ENCODE assay signal across 8 mouse cellular contexts in genomic region chr2:118761906-118762783, GRCm38 (mm10). TPM values are rescaled to one million over a fixed set of nuclear protein-coding genes. Genes with fewer than 3 reads are reported as not detected.
A peak's percentile ranks its signal among the peaks of the same experiment; 100 is the strongest.
DNase-seq lines count a peak whose midpoint lies in the region; ATAC-seq and TF ChIP-seq lines count a peak whose summit lies in the region.

Gene Ccdc9b, minus strand, starts transcription at chr2:118762661.

- H3K27me3 ChIP-seq in embryonic facial prominence, embryonic 11.5 days (ENCODE audit: control insufficient read depth, insufficient read depth, low read length), result 0 out of 2 replicates have a peak, but pooled peaks cover 4% of the 10 kb centered on the region
- H3K27me3 ChIP-seq in intestine, postnatal 0 days (replicated peaks; ENCODE audit: control insufficient read depth, insufficient read depth, low read length), result no peaks in the 10 kb centered on the region
- H3K27me3 ChIP-seq in midbrain, embryonic 10.5 days (ENCODE audit: low read depth, poor library complexity, severe bottlenecking), result peaks cover 80% of the 10 kb centered on the region

- H3K9me3 ChIP-seq in embryonic facial prominence, embryonic 11.5 days (replicated peaks; ENCODE audit: control insufficient read depth, low read length), result no peaks in the 10 kb centered on the region
- H3K9me3 ChIP-seq in intestine, postnatal 0 days (ENCODE audit: control insufficient read depth), result no peaks in the 10 kb centered on the region
- no peaks in the 10 kb centered on the region for H3K9me3 ChIP-seq in midbrain, embryonic 10.5 days (replicated peaks)

- H3K4me1 ChIP-seq in embryonic facial prominence, embryonic 11.5 days (ENCODE audit: control insufficient read depth, insufficient read depth, low read length), result peaks cover 8% of the 10 kb centered on the region
- peaks cover 23% of the 10 kb centered on the region; the same call in 1 of the 2 replicates for H3K4me1 ChIP-seq in intestine, postnatal 0 days (replicated peaks; ENCODE audit: control insufficient read depth, insufficient read depth, low read length)
- peaks cover 40% of the 10 kb centered on the region for H3K4me1 ChIP-seq in midbrain, embryonic 10.5 days

- intact Hi-C loops in left cerebral cortex, postnatal 4 days (cut with DNase I), result no loop called here

- no peaks in the 10 kb centered on the region for H3K36me3 ChIP-seq in embryonic facial prominence, embryonic 11.5 days (replicated peaks; ENCODE audit: control insufficient read depth, insufficient read depth, low read depth, low read length)
- no peaks in the 10 kb centered on the region for H3K36me3 ChIP-seq in intestine, postnatal 0 days (ENCODE audit: control insufficient read depth, insufficient read depth)
- H3K36me3 ChIP-seq in midbrain, embryonic 10.5 days, result no peaks in the 10 kb centered on the region

- peak within 1 kb of the TSS; percentile 28 for H3K4me2 ChIP-seq in embryonic facial prominence, embryonic 11.5 days (ENCODE audit: low read depth, low read length)
- peak within 1 kb of the TSS; percentile 55 for H3K4me2 ChIP-seq in intestine, postnatal 0 days (replicated peaks; ENCODE audit: low read depth)

- no peak for TF ChIP-seq CTCF in intestine, postnatal 0 days (IDR thresholded peaks at IDR 0.05; ENCODE audit: low read depth)

- peak; percentile 75 for ATAC-seq in embryonic facial prominence, embryonic 11.5 days (replicated peaks; ENCODE audit: insufficient number of reproducible peaks, low FRiP score, low TSS enrichment, low read depth)
- peak; percentile 70 for ATAC-seq in granulocyte monocyte progenitor cell, adult 5-6 weeks (replicated peaks; ENCODE audit: poor library complexity, severe bottlenecking)
- peak; percentile 50 for ATAC-seq in intestine, postnatal 0 days
- ATAC-seq in activated CD4-positive, CD25-positive, alpha-beta regulatory T cell, adult 4 months, result no peak

- H3K4me3 ChIP-seq in embryonic facial prominence, embryonic 11.5 days (ENCODE audit: low read depth, low read length), result 0 out of 2 replicates have a peak within 1 kb of the TSS, but pooled peaks have one; percentile 5
- H3K4me3 ChIP-seq in intestine, postnatal 0 days (ENCODE audit: low read depth, low read length), result peak within 1 kb of the TSS; percentile 11
- peak within 1 kb of the TSS; percentile 44 for H3K4me3 ChIP-seq in midbrain, embryonic 10.5 days

- H3K27ac ChIP-seq in embryonic facial prominence, embryonic 11.5 days (replicated peaks; ENCODE audit: low read depth, low read length), result peak within 1 kb of the TSS; percentile 48
- peak within 1 kb of the TSS; percentile 70 for H3K27ac ChIP-seq in intestine, postnatal 0 days (ENCODE audit: low read depth, low read length)
- H3K27ac ChIP-seq in midbrain, embryonic 10.5 days (replicated peaks), result peak within 1 kb of the TSS; percentile 83

- H3K9ac ChIP-seq in embryonic facial prominence, embryonic 11.5 days (replicated peaks; ENCODE audit: low read length), result peak within 1 kb of the TSS; percentile 55
- peak within 1 kb of the TSS; percentile 23; the same call in 1 of the 2 replicates for H3K9ac ChIP-seq in intestine, postnatal 0 days (ENCODE audit: low read depth, low read length)

- DNase-seq in adrenal gland, postnatal 14 days, result peak; percentile 96
- DNase-seq in embryonic facial prominence, embryonic 11.5 days (ENCODE audit: low spot score), result peak; percentile 71
- peak; percentile 94 for DNase-seq in left cerebral cortex, postnatal 4 days
- peak; percentile 71 for DNase-seq in midbrain, embryonic 10.5 days (ENCODE audit: low spot score)
- DNase-seq in skeletal muscle tissue, adult 2 months (ENCODE audit: low read depth, low spot score), result peak; percentile 91

- 6% methylated on average over 29 of the region's 29 CpGs for WGBS in embryonic facial prominence, embryonic 11.5 days
- 20% methylated on average over 29 of the region's 29 CpGs for WGBS in intestine, postnatal 0 days
- 6% methylated on average over 29 of the region's 29 CpGs for WGBS in midbrain, embryonic 10.5 days

RNA-seq across cellular contexts. Expression of gene Ccdc9b, which starts in this region (rescaled TPM):
- 4.2 and 4.8 TPM in 2 replicates for total RNA-seq in adrenal gland, postnatal 14 days (2021)
- polyA plus RNA-seq in embryonic facial prominence, embryonic 11.5 days (2014; fragmentation: Nextera tagmentation; extraction: Ambion mirVana), result 0.52 and 0.66 TPM in 2 replicates
- total RNA-seq in granulocyte monocyte progenitor cell, adult 5-6 weeks (2014; fragmentation: Nextera tagmentation), result 0.92 and 2.3 TPM in 2 replicates
- 0.26 and 0.82 TPM in 2 replicates for total RNA-seq in granulocyte monocyte progenitor cell, adult 5-6 weeks (2017)
- polyA plus RNA-seq in intestine, postnatal 0 days (2015; fragmentation: Nextera tagmentation; extraction: Ambion mirVana), result 0.77 and 1.2 TPM in 2 replicates
- 1 to 10 TPM; 1.8 to 2.1 TPM for total RNA-seq in left cerebral cortex, postnatal 4 days (2021)
- polyA plus RNA-seq in midbrain, embryonic 10.5 days (2016; fragmentation: Nextera tagmentation; extraction: Ambion mirVana), result 0.42 and 1.1 TPM in 2 replicates
- not detected for polyA plus RNA-seq in activated CD4-positive, CD25-positive, alpha-beta regulatory T cell, adult 4 months (2017; shearing (Covaris generic))

Comparison
In these comparisons a context has a peak if more than half of its experiments do, and no peak if none do; other contexts are left out.
1. Peak in DNase-seq, ATAC-seq, H3K4me3 ChIP-seq, H3K27ac ChIP-seq, H3K9ac ChIP-seq and H3K4me2 ChIP-seq in embryonic facial prominence, embryonic 11.5 days; RNA of the gene not detected or under 1 TPM.